7 mouse cellular contexts compared by ENCODE assay signal in genomic region chr15:100495102-100495501, GRCm38 (mm10). TPM values are rescaled to one million over a fixed set of nuclear protein-coding genes. Genes with fewer than 3 reads are reported as not detected.
A peak's percentile ranks its signal among the peaks of the same experiment; 100 is the strongest.
DNase-seq lines count a peak whose midpoint lies in the region; ATAC-seq lines count a peak whose summit lies in the region.

Gene Csrnp2, minus strand, starts transcription at chr15:100495488.

- peak within 1 kb of the TSS; percentile 92 for H3K27ac ChIP-seq in intestine, embryonic 15.5 days
- peak within 1 kb of the TSS; percentile 97 for H3K27ac ChIP-seq in midbrain, embryonic 10.5 days (replicated peaks)

- peaks cover 23% of the 10 kb centered on the region for H3K4me1 ChIP-seq in intestine, embryonic 15.5 days (replicated peaks)
- H3K4me1 ChIP-seq in midbrain, embryonic 10.5 days, result peaks cover 53% of the 10 kb centered on the region

- no peaks in the 10 kb centered on the region for H3K27me3 ChIP-seq in intestine, embryonic 15.5 days (replicated peaks)
- no peaks in the 10 kb centered on the region for H3K27me3 ChIP-seq in midbrain, embryonic 10.5 days (ENCODE audit: low read depth, poor library complexity, severe bottlenecking)

- H3K4me2 ChIP-seq in intestine, embryonic 15.5 days (replicated peaks), result peak within 1 kb of the TSS; percentile 91

- no peaks in the 10 kb centered on the region for H3K36me3 ChIP-seq in intestine, embryonic 15.5 days
- no peaks in the 10 kb centered on the region for H3K36me3 ChIP-seq in midbrain, embryonic 10.5 days

- intact Hi-C loops in left cerebral cortex, postnatal 25 days (cut with DNase I), result loop anchor here (2.0 to 10.0 kb wide), 3 partner anchors 26 to 190 kb away; partner anchors contain the start of genes Cela1, Dazap2 and Letmd1

- H3K9ac ChIP-seq in intestine, embryonic 15.5 days, result peak within 1 kb of the TSS; percentile 94

- H3K9me3 ChIP-seq in intestine, embryonic 15.5 days, result no peaks in the 10 kb centered on the region
- H3K9me3 ChIP-seq in midbrain, embryonic 10.5 days (replicated peaks), result no peaks in the 10 kb centered on the region; the same call in 1 of the 2 replicates

- peak; percentile 92 to 97 for DNase-seq in adrenal gland, adult (ENCODE audit: inconsistent age in 2 of 2, low spot score in 1 of 2)
- peak; percentile 96 for DNase-seq in embryo, embryonic 10.5 days (ENCODE audit: low spot score)
- DNase-seq in gastrocnemius, postnatal 25 days, result peak; percentile 89
- peak; percentile 94 to 95 for DNase-seq in left cerebral cortex, postnatal 25 days (ENCODE audit: low spot score in 2 of 2)
- DNase-seq in midbrain, embryonic 10.5 days (ENCODE audit: low spot score), result peak; percentile 96
- DNase-seq in right cerebral cortex, postnatal 4 days, result peak; percentile 97

- ATAC-seq in intestine, embryonic 15.5 days, result peak; percentile 98

- H3K4me3 ChIP-seq in intestine, embryonic 15.5 days (replicated peaks), result peak within 1 kb of the TSS; percentile 88
- peak within 1 kb of the TSS; percentile 80 for H3K4me3 ChIP-seq in midbrain, embryonic 10.5 days

- WGBS in intestine, embryonic 15.5 days, result under 1% methylated on average over 40 of the region's 40 CpGs
- under 1% methylated on average over 40 of the region's 40 CpGs for WGBS in midbrain, embryonic 10.5 days

RNA-seq across cellular contexts. Expression of gene Csrnp2, which starts in this region (rescaled TPM):
- 1 to 10 TPM; 2.1 to 2.6 TPM for total RNA-seq in gastrocnemius, postnatal 25 days (2021)
- polyA plus RNA-seq in intestine, embryonic 15.5 days (2015; fragmentation: Nextera tagmentation; extraction: Ambion mirVana), result 7.7 and 8.7 TPM in 2 replicates
- 10 to 100 TPM; 36.2 to 36.8 TPM for total RNA-seq in left cerebral cortex, postnatal 25 days (2021)
- polyA plus RNA-seq in midbrain, embryonic 10.5 days (2016; fragmentation: Nextera tagmentation; extraction: Ambion mirVana), result 16.7 and 22.0 TPM in 2 replicates

Comparison
In these comparisons a context has a peak if more than half of its experiments do, and no peak if none do; other contexts are left out.
1. Peak in every context shown above with its lines: DNase-seq, ATAC-seq, H3K4me3 ChIP-seq and H3K27ac ChIP-seq.
2. RNA of gene Csrnp2 (total RNA-seq): 36.2 to 36.8 TPM in left cerebral cortex, postnatal 25 days; 2.1 to 2.6 TPM in gastrocnemius, postnatal 25 days; every median in the first group is over 10 times any median in the second.